ENCODE assay signal across 27 mouse cellular contexts in the genomic region with DNA sequence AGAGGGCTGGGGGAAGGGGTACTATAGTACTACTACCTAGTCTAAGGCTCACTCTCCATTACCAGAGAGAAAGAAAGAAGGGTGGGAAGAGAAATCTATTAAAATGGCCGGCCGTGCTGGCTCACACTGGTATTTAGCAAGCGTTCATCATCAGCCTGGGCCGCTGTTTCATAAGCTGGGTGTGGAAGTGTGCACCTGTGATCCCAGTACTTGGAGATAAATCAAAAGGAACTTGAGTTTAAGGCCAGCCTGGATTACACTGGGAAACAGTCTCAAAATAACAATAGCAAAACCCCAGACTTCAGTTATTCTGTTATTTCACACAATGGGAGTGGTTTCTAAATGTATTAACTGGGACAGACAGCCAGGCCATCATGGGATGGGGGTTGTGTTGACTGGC. TPM values are rescaled to one million over a fixed set of nuclear protein-coding genes. Genes with fewer than 3 reads are reported as not detected.
"Had no signal": no experiment of that assay in that cellular context is flagged by ENCODE, and none has a peak within 500 bp of the region (broad histone marks: within the 10 kb centered on the region; RNA-seq: fewer than 3 reads in every experiment).

No protein-coding gene starts in this region.

- H3K9me3 ChIP-seq: heart, embryonic 13.5 days; heart, embryonic 15.5 days; intestine, embryonic 15.5 days; limb, embryonic 10.5 days; limb, embryonic 12.5 days had no signal

- H3K4me2 ChIP-seq: heart, embryonic 11.5 days; heart, embryonic 13.5 days; heart, embryonic 15.5 days; hindbrain, embryonic 14.5 days; intestine, embryonic 15.5 days; limb, embryonic 12.5 days had no signal

- H3K4me3 ChIP-seq: gastrocnemius, adult 2 months; heart, embryonic 13.5 days; heart, embryonic 15.5 days; intestine, embryonic 15.5 days; layer of hippocampus, adult 2 months; left cerebral cortex, adult 2 months; limb, embryonic 10.5 days; limb, embryonic 12.5 days had no signal

- H3K27ac ChIP-seq: gastrocnemius, adult 2 months; heart, embryonic 13.5 days; heart, embryonic 15.5 days; hindbrain, embryonic 14.5 days; intestine, embryonic 15.5 days; layer of hippocampus, adult 2 months; left cerebral cortex, adult 2 months; limb, embryonic 10.5 days; limb, embryonic 12.5 days had no signal

- H3K9ac ChIP-seq: heart, embryonic 13.5 days; heart, embryonic 15.5 days; hindbrain, embryonic 14.5 days; intestine, embryonic 15.5 days; limb, embryonic 12.5 days had no signal

- DNase-seq: gastrocnemius, adult 2 months; gastrocnemius, postnatal 10 days; gastrocnemius, postnatal 25 days; heart, adult 18-20 months; heart, postnatal 14 days; heart, postnatal 36 days; kidney, adult 18-20 months; kidney, adult 8-10 months; kidney, postnatal 10 days; kidney, postnatal 25 days; kidney, postnatal 4 days had no signal

- H3K4me1 ChIP-seq: heart, embryonic 13.5 days; heart, embryonic 15.5 days; intestine, embryonic 15.5 days; limb, embryonic 12.5 days had no signal

- ATAC-seq: forebrain, embryonic 16.5 days; hindbrain, embryonic 16.5 days; inflammation-experienced regulatory T-cells, adult 6 months; intestine, embryonic 15.5 days; intestine, postnatal 0 days had no signal

- H3K36me3 ChIP-seq: heart, embryonic 13.5 days; heart, embryonic 15.5 days; intestine, embryonic 15.5 days; limb, embryonic 10.5 days; limb, embryonic 12.5 days had no signal

- H3K27me3 ChIP-seq: heart, embryonic 15.5 days; limb, embryonic 12.5 days had no signal

RNA-seq across cellular contexts. Expression of a gene that starts 2.1 kb away (rescaled TPM):
- polyA plus RNA-seq: heart, embryonic 11.5 days; heart, embryonic 13.5 days; hindbrain, embryonic 11.5 days; inflammation-experienced regulatory T-cells, adult 6 months; intestine, embryonic 15.5 days; intestine, postnatal 0 days; kidney, embryonic 14.5 days; limb, embryonic 10.5 days; limb, embryonic 12.5 days had no signal

RNA-seq across cellular contexts. Expression of a gene that starts 31.3 kb away (rescaled TPM):
- polyA plus RNA-seq: forebrain, embryonic 16.5 days; heart, embryonic 11.5 days; heart, embryonic 13.5 days; heart, postnatal 0 days; hindbrain, embryonic 11.5 days; hindbrain, embryonic 14.5 days; hindbrain, embryonic 16.5 days; inflammation-experienced regulatory T-cells, adult 6 months; kidney, embryonic 14.5 days; limb, embryonic 10.5 days; limb, embryonic 12.5 days had no signal
